Mouse (Mus musculus) embryonic facial prominence, embryonic 12.5 days (tissue): ENCODE measurements around the gene Ndst2. TPM values are rescaled to one million over a fixed set of nuclear protein-coding genes. Genes with fewer than 3 reads are reported as not detected.
A peak's percentile ranks its signal among the peaks of the same experiment; 100 is the strongest.

Source experiments
- ATAC-seq: fragments of 200-750 bp; cut with Nextera tagmentation; 2 replicates; pipeline ENCODE4 v1.8.0; 2017; ENCODE audit not compliant: insufficient number of reproducible peaks, insufficient read depth, low FRiP score, low TSS enrichment
- H3K27ac ChIP-seq: fragments of 300-500 bp; sonication (generic); 2 replicates; pipeline ENCODE4 v1.5.1; 2016; ENCODE audit warnings: mild to moderate bottlenecking
- H3K27me3 ChIP-seq: fragments of 300-500 bp; sonication (generic); 2 replicates; pipeline ENCODE4 v1.6.1; 2016; ENCODE audit warnings: mild to moderate bottlenecking, moderate library complexity
- H3K36me3 ChIP-seq: fragments of 300-500 bp; sonication (generic); 2 replicates; pipeline ENCODE4 v1.6.1; 2016; ENCODE audit warnings: mild to moderate bottlenecking
- H3K4me1 ChIP-seq: fragments of 300-500 bp; sonication (generic); 2 replicates; pipeline ENCODE4 v1.6.1; 2016
- H3K4me2 ChIP-seq: fragments of 300-500 bp; sonication (generic); replicated peaks from 2 replicates; pipeline ENCODE4 v1.6.1; 2016; ENCODE audit warnings: mild to moderate bottlenecking, moderate library complexity
- H3K4me3 ChIP-seq: fragments of 300-500 bp; sonication (generic); 2 replicates; pipeline ENCODE4 v1.5.1; 2016; ENCODE audit warnings: mild to moderate bottlenecking
- H3K9ac ChIP-seq: fragments of 300-500 bp; sonication (generic); 2 replicates; pipeline ENCODE4 v1.6.1; 2016; ENCODE audit warnings: mild to moderate bottlenecking, moderate library complexity
- H3K9me3 ChIP-seq: fragments of 300-500 bp; sonication (generic); 2 replicates; pipeline ENCODE4 v1.6.1; 2016; ENCODE audit warnings: mild to moderate bottlenecking, moderate library complexity
- WGBS: fragments of 180-500 bp; shearing (Covaris S2); methylation state at CpG from one replicate; pipeline ENCODE4 v1.1.7; 2016; 5-methylcytosine and 5-hydroxymethylcytosine counted together
- polyA plus RNA-seq: library from polyadenylated mRNA; unstranded; fragments of >200 nt; fragmentation: Nextera tagmentation; extraction: Ambion mirVana; gene quantifications from 2 replicates; pipeline ENCODE4 v1.2.1, GENCODE M21; 2016

The Ndst2 gene
- polyA plus RNA-seq, 1 experiment from 2014 or later, result 34.7 TPM

DNA sequence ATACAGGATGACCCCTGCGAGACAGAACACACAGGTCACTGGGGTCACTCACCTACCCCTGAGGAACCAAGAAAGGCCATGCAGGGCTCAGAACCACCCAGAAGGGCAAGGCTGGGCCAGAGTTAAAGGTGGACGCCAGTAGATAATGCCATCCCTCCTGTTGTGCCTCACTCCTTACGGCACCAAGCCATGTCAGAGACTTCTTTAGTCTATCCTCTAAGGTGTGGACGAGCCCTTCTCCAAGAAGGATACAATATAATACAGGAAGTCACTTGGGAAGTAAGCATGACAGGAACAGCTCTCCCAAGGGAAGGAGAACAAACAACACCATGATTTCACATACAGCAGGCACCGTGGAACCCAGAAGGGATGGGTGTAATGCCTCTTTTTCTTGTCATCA, 30.6 kb upstream of the Ndst2 start:
- H3K27me3 ChIP-seq, result no peaks in the 10 kb centered on the region
- ATAC-seq, result no peak
- no peaks in the 10 kb centered on the region; the same call in 1 of the 2 replicates for H3K4me1 ChIP-seq
- H3K4me2 ChIP-seq, result no peak overlapping the region
- peaks cover 73% of the 10 kb centered on the region for H3K36me3 ChIP-seq
- H3K4me3 ChIP-seq, result no peak overlapping the region
- H3K9ac ChIP-seq, result no peak overlapping the region
- no peaks in the 10 kb centered on the region for H3K9me3 ChIP-seq
- 81% methylated on average over 5 of the region's 5 CpGs for WGBS
- H3K27ac ChIP-seq, result no peak overlapping the region

DNA sequence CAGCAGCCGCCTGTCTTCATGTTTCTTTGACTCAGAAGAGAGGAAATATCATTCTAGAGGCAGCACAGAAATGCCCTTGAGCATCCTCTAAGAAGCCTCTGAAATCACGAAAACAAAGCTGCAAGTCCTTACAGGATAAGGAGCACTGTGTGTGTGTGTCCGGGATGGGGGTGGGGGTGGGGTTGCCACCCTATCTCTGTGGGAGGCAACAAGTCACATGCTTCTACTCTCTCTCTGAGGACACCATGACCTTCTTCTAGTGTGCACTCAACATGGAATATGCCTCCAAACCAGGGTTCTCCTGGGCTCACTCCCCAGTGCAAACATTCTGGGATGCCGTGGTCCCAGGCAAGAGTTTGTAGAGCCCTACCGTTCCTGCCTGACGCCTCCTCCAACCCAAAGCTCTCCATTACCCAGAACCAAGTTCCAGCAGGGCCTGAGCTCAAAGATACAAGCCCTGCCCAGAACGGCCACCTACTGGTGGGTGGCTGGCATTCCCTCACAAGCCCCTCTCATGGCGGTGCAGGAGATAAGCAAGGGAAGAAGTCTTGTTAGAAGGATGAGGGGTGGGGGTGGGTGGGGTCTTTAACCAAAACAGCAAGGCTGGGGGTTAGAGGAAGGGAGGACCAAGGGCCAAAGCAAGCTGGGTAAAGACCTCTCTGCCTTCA, 24.5 kb upstream of the Ndst2 start:
- Histone ChIP-seq H3K27me3 (no peaks in the 10 kb centered on the region), H3K4me2 (no peak overlapping the region), H3K27ac (no peak overlapping the region), H3K9ac (no peak overlapping the region), H3K9me3 (no peaks in the 10 kb centered on the region), H3K4me3 (no peak overlapping the region), H3K4me1 (no peaks in the 10 kb centered on the region), H3K36me3 (peaks cover 92% of the 10 kb centered on the region)
- WGBS, result 81% methylated on average over 8 of the region's 8 CpGs
- ATAC-seq, result no peak

DNA sequence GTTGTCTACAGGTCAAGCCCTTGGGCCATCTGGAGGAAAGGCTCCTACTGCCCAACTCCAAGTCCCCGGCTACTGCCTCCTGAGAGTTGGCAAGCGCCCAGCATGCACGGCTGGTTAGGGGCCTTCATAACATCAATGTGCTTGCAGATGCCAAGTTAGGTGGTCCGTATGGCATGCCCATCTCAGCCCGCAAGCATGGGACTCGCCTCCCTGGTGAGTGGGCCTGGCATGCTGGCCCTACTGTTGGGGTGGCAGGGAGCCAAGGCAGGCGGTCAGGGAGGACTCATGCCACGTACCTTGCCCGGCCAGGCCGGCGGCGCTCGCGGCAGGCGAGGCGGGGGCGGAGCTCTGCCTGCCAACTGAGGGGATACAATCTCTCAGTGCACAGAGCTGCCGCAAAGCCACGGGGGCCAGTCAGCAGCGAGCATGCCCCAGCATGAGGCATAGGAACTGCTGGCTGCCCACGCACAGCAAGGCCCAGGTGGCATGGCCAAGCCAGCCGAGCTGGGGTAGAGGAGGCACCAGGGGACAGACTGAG, 23.1 kb upstream of the Ndst2 start:
- no peak overlapping the region for H3K4me3 ChIP-seq
- H3K36me3 ChIP-seq, result peaks cover 87% of the 10 kb centered on the region
- no peak overlapping the region for H3K9ac ChIP-seq
- H3K4me1 ChIP-seq, result no peaks in the 10 kb centered on the region
- H3K27ac ChIP-seq, result no peak overlapping the region
- no peak overlapping the region for H3K4me2 ChIP-seq
- no peak for ATAC-seq
- no peaks in the 10 kb centered on the region for H3K27me3 ChIP-seq
- WGBS, result 95% methylated on average over 22 of the region's 22 CpGs
- H3K9me3 ChIP-seq, result no peaks in the 10 kb centered on the region

DNA sequence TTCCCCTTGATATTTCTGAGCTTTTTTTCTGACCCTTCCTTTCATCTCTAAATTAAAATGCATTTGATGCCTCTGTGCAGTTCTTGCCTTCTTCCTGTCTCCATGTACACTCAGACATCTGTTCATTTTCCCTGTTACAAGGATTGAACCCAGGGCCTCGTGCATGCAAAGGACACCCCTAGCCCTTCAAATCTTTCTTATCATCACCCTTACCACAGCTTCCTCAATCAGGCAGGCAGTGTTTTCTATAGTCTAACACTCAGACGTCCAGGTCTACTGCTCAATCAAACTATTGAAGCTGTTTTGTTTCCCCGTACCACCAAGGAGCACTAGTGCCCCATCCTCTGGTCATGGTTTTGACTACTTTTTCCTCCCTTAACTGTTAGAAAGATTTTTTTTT, 19.4 kb upstream of the Ndst2 start:
- Histone ChIP-seq H3K9ac (no peak overlapping the region), H3K27ac (no peak overlapping the region), H3K9me3 (no peaks in the 10 kb centered on the region), H3K4me1 (no peaks in the 10 kb centered on the region), H3K36me3 (peaks cover 52% of the 10 kb centered on the region), H3K4me2 (no peak overlapping the region), H3K27me3 (no peaks in the 10 kb centered on the region), H3K4me3 (no peak overlapping the region)
- no peak for ATAC-seq
- 85% methylated on average over 3 of the region's 3 CpGs for WGBS

DNA sequence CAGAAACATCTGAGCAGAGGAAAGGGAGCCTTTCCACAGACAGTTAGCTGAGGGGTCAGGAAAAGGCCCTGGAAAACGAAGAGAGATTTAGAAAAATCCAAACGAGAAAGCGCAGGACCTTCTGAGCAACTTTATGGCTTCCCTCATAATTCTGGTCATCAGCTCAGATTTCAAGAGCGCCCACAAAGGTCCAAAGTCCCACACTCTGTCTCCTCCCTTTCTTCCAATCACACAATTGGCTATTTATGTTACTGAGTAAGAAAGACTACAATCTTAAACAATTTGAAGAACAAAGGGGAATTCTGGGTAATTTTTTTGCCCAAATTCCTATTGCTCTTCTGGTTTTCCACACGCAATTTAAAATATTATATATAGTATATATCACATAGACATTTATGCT, 16.1 kb upstream of the Ndst2 start:
- H3K27ac ChIP-seq, result no peak overlapping the region
- H3K9ac ChIP-seq, result no peak overlapping the region
- WGBS, result 83% methylated on average over 5 of the region's 5 CpGs
- no peaks in the 10 kb centered on the region for H3K4me1 ChIP-seq
- no peak for ATAC-seq
- no peaks in the 10 kb centered on the region for H3K27me3 ChIP-seq
- no peak overlapping the region for H3K4me3 ChIP-seq
- H3K4me2 ChIP-seq, result no peak overlapping the region
- H3K9me3 ChIP-seq, result no peaks in the 10 kb centered on the region
- H3K36me3 ChIP-seq, result peaks cover 38% of the 10 kb centered on the region

DNA sequence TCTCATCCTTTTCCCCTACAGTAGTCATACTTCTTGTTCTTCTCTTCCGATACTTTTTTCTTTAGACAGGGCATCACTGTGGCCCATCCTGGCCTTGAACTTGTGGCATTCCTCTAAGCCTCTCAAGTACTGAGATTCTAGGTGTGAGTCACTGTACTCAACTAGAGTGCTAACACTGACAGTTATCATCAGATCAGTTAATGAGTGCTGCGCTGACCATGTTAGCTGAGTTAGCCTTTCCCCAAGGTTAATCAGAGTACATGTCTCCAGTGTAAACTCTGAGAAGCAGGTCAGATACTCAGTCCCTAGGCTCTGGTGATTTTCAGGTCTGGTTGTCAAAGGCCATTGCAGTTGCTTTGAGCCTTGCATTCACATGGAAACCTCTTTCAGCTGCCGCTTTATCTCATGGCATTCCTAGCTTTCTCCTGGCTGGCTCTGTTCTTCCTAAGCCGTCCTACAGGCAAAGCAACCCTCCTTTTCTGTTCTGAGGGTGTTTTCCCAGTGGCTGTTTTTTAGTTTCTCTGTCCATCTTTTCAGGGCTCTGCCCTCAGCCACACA, 15.2 kb upstream of the Ndst2 start:
- H3K36me3 ChIP-seq, result peaks cover 39% of the 10 kb centered on the region
- no peak overlapping the region for H3K4me3 ChIP-seq
- H3K4me2 ChIP-seq, result no peak overlapping the region
- H3K9ac ChIP-seq, result no peak overlapping the region
- no peaks in the 10 kb centered on the region for H3K9me3 ChIP-seq
- WGBS, result 85% methylated on average over 4 of the region's 4 CpGs
- no peak for ATAC-seq
- no peak overlapping the region for H3K27ac ChIP-seq
- H3K27me3 ChIP-seq, result no peaks in the 10 kb centered on the region
- H3K4me1 ChIP-seq, result no peaks in the 10 kb centered on the region

DNA sequence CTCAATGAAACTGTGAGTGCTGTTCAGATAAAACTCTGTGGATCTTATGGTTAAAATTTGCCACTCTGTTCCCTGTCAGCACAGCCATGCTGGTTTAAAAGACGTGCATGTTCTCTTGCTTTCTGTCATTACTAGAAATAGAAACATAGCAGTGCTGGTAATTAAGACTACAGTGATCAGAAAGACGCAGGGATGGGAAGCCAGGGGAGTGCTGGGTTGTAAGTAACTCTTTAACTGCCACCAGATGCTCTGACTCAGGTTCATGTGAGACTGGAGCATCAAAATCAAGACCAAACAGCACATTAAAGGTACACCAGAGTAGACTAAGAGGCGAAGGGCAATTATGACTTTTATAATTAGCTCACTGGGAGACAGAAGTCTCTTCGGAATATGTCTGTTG, 14.0 kb upstream of the Ndst2 start:
- H3K9me3 ChIP-seq, result no peaks in the 10 kb centered on the region
- no peaks in the 10 kb centered on the region for H3K4me1 ChIP-seq
- peaks cover 40% of the 10 kb centered on the region for H3K36me3 ChIP-seq
- 51% methylated on average over 4 of the region's 4 CpGs for WGBS
- no peak overlapping the region for H3K4me3 ChIP-seq
- no peaks in the 10 kb centered on the region for H3K27me3 ChIP-seq
- no peak overlapping the region for H3K4me2 ChIP-seq
- H3K27ac ChIP-seq, result no peak overlapping the region
- ATAC-seq, result no peak
- H3K9ac ChIP-seq, result no peak overlapping the region

DNA sequence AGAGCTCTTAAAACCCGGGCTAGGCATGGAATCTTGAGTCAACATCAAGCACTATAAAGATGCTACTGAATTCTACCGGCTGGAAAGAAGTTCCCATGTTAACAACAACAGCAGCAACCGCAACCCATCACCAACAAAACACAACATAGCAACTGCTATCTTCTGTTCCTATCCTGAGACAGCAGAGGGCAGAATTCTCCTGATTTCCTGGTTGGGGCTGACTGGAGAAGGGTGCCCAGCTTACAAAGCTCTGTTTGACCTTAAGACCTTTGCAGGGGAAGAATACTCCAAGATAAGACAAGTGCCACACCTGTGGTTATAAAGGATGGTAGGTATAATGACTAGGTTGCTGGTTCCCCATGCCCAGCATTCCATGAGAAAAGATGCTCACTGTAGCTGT, 12.6 kb upstream of the Ndst2 start:
- Histone ChIP-seq H3K9me3 (no peaks in the 10 kb centered on the region), H3K36me3 (peaks cover 47% of the 10 kb centered on the region), H3K4me3 (no peak overlapping the region), H3K4me1 (no peaks in the 10 kb centered on the region), H3K27me3 (no peaks in the 10 kb centered on the region), H3K4me2 (no peak overlapping the region), H3K27ac (no peak overlapping the region), H3K9ac (no peak overlapping the region)
- 83% methylated on average over 3 of the region's 3 CpGs for WGBS
- no peak for ATAC-seq

DNA sequence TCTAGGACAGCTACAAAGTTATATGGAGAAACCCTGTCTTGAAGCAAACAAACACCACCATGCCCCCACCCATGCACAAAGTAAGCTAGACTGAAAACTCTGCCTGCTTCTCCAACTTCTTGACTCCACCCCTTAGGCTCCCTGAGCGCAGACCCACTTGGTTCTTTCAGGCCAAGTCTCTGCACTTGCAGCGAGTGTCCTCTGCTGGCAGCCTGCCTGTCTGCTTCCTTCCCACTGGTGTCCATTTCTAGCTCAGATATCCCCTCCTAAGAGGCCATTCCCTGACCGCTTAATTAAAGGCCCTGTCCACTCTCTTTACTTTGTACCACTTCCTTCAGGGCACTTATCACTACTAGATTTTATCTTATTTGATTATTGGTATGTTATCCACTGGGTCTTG, 9.3 kb upstream of the Ndst2 start:
- ATAC-seq, result no peak
- Histone ChIP-seq H3K27me3 (no peaks in the 10 kb centered on the region), H3K4me2 (no peak overlapping the region), H3K4me3 (no peak overlapping the region), H3K27ac (no peak overlapping the region), H3K9me3 (no peaks in the 10 kb centered on the region), H3K9ac (no peak overlapping the region), H3K4me1 (peaks cover 3% of the 10 kb centered on the region), H3K36me3 (peaks cover 73% of the 10 kb centered on the region)
- 82% methylated on average over 3 of the region's 3 CpGs for WGBS

DNA sequence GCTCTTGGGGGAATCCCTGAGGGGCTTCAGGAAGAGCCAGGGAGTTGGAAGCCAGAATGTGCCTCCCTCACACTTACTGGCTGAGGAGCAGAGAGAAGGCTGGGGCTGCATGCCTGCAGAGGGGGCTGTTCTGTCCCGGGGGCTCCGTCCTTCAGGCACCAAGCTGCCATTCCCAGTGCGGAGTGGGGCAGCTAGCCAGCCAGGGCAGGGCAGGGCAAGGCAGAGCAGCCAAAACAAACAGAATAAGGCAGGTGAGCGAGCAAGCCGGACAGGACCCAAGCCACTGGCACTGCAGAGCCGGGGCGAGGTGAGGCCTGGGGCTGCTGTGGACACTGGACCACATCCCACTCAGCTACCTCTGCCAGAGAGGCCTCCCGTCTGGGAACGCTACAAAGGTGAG, 6.9 kb upstream of the Ndst2 start:
- H3K27ac ChIP-seq, result 0 out of 2 replicates have a peak overlapping the region, but pooled peaks have one; percentile 13
- no peaks in the 10 kb centered on the region for H3K9me3 ChIP-seq
- H3K9ac ChIP-seq, result no peak overlapping the region
- H3K4me1 ChIP-seq, result peaks cover 3% of the 10 kb centered on the region
- no peak for ATAC-seq
- no peak overlapping the region for H3K4me3 ChIP-seq
- H3K36me3 ChIP-seq, result peaks cover 74% of the 10 kb centered on the region
- H3K27me3 ChIP-seq, result no peaks in the 10 kb centered on the region
- no peak overlapping the region for H3K4me2 ChIP-seq
- WGBS, result 82% methylated on average over 9 of the region's 9 CpGs

DNA sequence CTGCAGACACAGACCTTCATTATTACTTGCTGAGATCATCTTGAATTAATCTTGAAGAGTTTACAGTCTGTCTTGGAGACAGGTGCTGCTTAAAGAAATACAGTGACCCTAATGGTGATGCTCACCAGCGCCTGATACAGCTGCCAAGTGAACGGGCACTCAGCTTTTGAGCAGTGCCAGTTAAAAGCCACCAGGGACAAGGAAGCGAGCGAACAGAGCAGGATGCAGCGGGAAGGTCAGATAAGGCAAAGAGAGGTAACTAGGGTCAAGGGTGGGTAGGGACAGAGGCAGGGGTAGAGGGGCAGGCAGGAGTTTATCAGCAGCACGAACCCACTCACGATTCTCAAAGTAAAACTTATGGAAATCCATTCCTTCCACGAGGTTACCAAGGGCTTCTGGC, 4.1 kb upstream of the Ndst2 start:
- no peak overlapping the region for H3K4me3 ChIP-seq
- H3K36me3 ChIP-seq, result peaks cover 56% of the 10 kb centered on the region
- no peak for ATAC-seq
- peaks cover 9% of the 10 kb centered on the region for H3K4me1 ChIP-seq
- H3K9ac ChIP-seq, result no peak overlapping the region
- no peaks in the 10 kb centered on the region for H3K27me3 ChIP-seq
- WGBS, result 87% methylated on average over 8 of the region's 8 CpGs
- no peak overlapping the region for H3K4me2 ChIP-seq
- peak overlapping the region; percentile 61; the same call in 1 of the 2 replicates for H3K27ac ChIP-seq
- no peaks in the 10 kb centered on the region for H3K9me3 ChIP-seq

DNA sequence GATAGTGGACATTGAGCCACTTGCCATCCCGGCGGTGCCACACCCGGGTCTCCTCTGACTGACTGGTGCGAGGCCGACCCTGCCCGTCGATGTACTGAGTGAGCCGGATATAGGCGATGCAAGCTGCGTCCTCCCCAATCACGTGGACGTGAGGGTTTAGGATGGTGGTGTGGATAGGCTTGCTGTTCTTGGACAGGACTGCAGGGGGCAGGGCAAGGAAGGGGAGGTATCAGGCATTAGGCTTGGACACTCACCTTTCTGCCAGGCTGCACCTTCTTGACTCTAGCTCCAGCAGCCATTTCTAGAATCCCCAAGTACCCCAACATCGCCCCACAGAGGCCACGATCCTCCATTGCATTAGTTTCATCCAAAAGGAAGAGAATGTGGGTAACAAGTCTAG, 2.9 kb upstream of the Ndst2 start:
- Histone ChIP-seq H3K4me3 (no peak overlapping the region), H3K27me3 (no peaks in the 10 kb centered on the region), H3K36me3 (peaks cover 52% of the 10 kb centered on the region), H3K9me3 (no peaks in the 10 kb centered on the region), H3K9ac (no peak overlapping the region), H3K4me2 (no peak overlapping the region), H3K4me1 (peaks cover 15% of the 10 kb centered on the region), H3K27ac (no peak overlapping the region)
- 43% methylated on average over 14 of the region's 14 CpGs for WGBS
- no peak for ATAC-seq
